ENCODE assay signal across 23 mouse cellular contexts in genomic region chr1:133749954-133750353, GRCm38 (mm10). TPM values are rescaled to one million over a fixed set of nuclear protein-coding genes. Genes with fewer than 3 reads are reported as not detected.
DNase-seq lines count a peak whose midpoint lies in the region; ATAC-seq and TF ChIP-seq lines count a peak whose summit lies in the region.
"Had no signal": no experiment of that assay in that cellular context is flagged by ENCODE, and none has a peak within 500 bp of the region (broad histone marks: within the 10 kb centered on the region; RNA-seq: fewer than 3 reads in every experiment).

No protein-coding gene starts in this region.

- H3K27ac ChIP-seq in lung, postnatal 0 days (ENCODE audit: low read length), result no peak overlapping the region
- H3K27ac ChIP-seq: embryonic facial prominence, embryonic 10.5 days; forebrain, embryonic 13.5 days; heart, adult 2 months; hindbrain, embryonic 15.5 days had no signal

- peak; percentile 41 for DNase-seq in adrenal gland, adult 2 months
- DNase-seq in adrenal gland, adult 18-20 months (ENCODE audit: low spot score in 2 of 2), result no peak
- peak; percentile 34 for DNase-seq in lung, postnatal 0 days (ENCODE audit: low spot score)
- DNase-seq in lung, postnatal 25 days (ENCODE audit: low spot score), result no peak
- DNase-seq in 416B (ENCODE audit: low read depth) (peak; percentile 69), NIH3T3 (ENCODE audit: low read depth) (peak; percentile 78)
- DNase-seq in heart, adult 8-10 months (ENCODE audit: low spot score), result no peak
- DNase-seq in layer of hippocampus, adult 9-10 months (ENCODE audit: low spot score), result no peak
- DNase-seq: adrenal gland, postnatal 14 days; cerebellum, adult 11-12 months; cerebellum, adult 9-10 months; cerebellum, postnatal 25 days; forebrain, postnatal 0 days; gastrocnemius, postnatal 14 days; heart, adult 2 months; heart, postnatal 36 days had no signal

- no peaks in the 10 kb centered on the region for H3K9me3 ChIP-seq in lung, postnatal 0 days (ENCODE audit: low read length)
- H3K9me3 ChIP-seq: embryonic facial prominence, embryonic 10.5 days; forebrain, embryonic 13.5 days; G1E; heart, embryonic 12.5 days; hindbrain, embryonic 15.5 days had no signal

- H3K4me2 ChIP-seq in lung, postnatal 0 days (replicated peaks; ENCODE audit: low read depth, low read length), result no peak overlapping the region
- H3K4me2 ChIP-seq: forebrain, embryonic 13.5 days; heart, embryonic 12.5 days; hindbrain, embryonic 15.5 days had no signal

- no peaks in the 10 kb centered on the region for H3K36me3 ChIP-seq in lung, postnatal 0 days (ENCODE audit: insufficient read depth, low read length)
- H3K36me3 ChIP-seq: embryonic facial prominence, embryonic 10.5 days; hindbrain, embryonic 15.5 days had no signal

- 69% methylated on average over 4 of the region's 4 CpGs for WGBS in lung, postnatal 0 days

- no peak for TF ChIP-seq CTCF in lung, postnatal 0 days (IDR thresholded peaks at IDR 0.05)

- peaks cover 3% of the 10 kb centered on the region; the same call in 1 of the 2 replicates for H3K4me1 ChIP-seq in lung, postnatal 0 days (ENCODE audit: insufficient read depth, low read depth, low read length)

- ATAC-seq in lung, postnatal 0 days, result peak; percentile 44; the same call in 1 of the 2 replicates
- ATAC-seq: CD4-positive, CD25-positive, alpha-beta regulatory T cell, adult 4 months; forebrain, embryonic 13.5 days; forebrain, postnatal 0 days; intestine, embryonic 16.5 days had no signal

- no peak overlapping the region for H3K9ac ChIP-seq in lung, postnatal 0 days (replicated peaks; ENCODE audit: low read depth)
- H3K9ac ChIP-seq: forebrain, embryonic 13.5 days; forebrain, postnatal 0 days; heart, embryonic 12.5 days; hindbrain, embryonic 15.5 days had no signal

- TF ChIP-seq EP300 in lung, postnatal 0 days (IDR thresholded peaks at IDR 0.05), result no peak

- H3K27me3 ChIP-seq in lung, postnatal 0 days (replicated peaks; ENCODE audit: insufficient read depth, low read length), result no peaks in the 10 kb centered on the region
- H3K27me3 ChIP-seq: forebrain, embryonic 13.5 days; heart, embryonic 12.5 days; hindbrain, embryonic 15.5 days had no signal

- no peak overlapping the region for H3K4me3 ChIP-seq in lung, postnatal 0 days (ENCODE audit: low read depth, low read length)
- H3K4me3 ChIP-seq: embryonic facial prominence, embryonic 10.5 days; forebrain, embryonic 13.5 days; heart, adult 2 months; heart, embryonic 12.5 days; hindbrain, embryonic 15.5 days had no signal

RNA-seq across cellular contexts. Expression of gene Atp2b4, which starts 50.9 kb away (rescaled TPM):
- total RNA-seq in adrenal gland, adult 2 months (2021), result 10 to 100 TPM; 24.9 to 39.7 TPM
- polyA plus RNA-seq in adrenal gland, adult 2 months (2012; rRNA removed), result 4.2 and 4.5 TPM in 2 replicates
- 10 to 100 TPM; 25.1 to 41.5 TPM for total RNA-seq in adrenal gland, adult 18-20 months (2021)
- polyA plus RNA-seq in lung, postnatal 0 days (2015; fragmentation: Nextera tagmentation; extraction: Ambion mirVana), result 7.8 and 8.5 TPM in 2 replicates
- 10 to 100 TPM; 15.9 to 20.8 (median 18.8) TPM for total RNA-seq in heart, adult 8-10 months (2022)

Comparison
In these comparisons a context has a peak if more than half of its experiments do, and no peak if none do; other contexts are left out.
1. DNase-seq: peak in adrenal gland, adult 2 months (single experiment), lung, postnatal 0 days (single experiment), 416B (single experiment) and NIH3T3 (single experiment); none in adrenal gland, adult 18-20 months (0 of 2), lung, postnatal 25 days (single experiment), heart, adult 8-10 months (single experiment) and layer of hippocampus, adult 9-10 months (single experiment).